Mouse (Mus musculus) cerebral cortex, adult 2 months (tissue): ENCODE results near the gene Gm28360.

Experiments
- WGBS: fragments of 180-500 bp; shearing (Covaris S2); methylation state at CpG from one replicate; pipeline ENCODE4 v1.1.7; 2018; 5-methylcytosine and 5-hydroxymethylcytosine counted together

The Gm28360 gene

DNA sequence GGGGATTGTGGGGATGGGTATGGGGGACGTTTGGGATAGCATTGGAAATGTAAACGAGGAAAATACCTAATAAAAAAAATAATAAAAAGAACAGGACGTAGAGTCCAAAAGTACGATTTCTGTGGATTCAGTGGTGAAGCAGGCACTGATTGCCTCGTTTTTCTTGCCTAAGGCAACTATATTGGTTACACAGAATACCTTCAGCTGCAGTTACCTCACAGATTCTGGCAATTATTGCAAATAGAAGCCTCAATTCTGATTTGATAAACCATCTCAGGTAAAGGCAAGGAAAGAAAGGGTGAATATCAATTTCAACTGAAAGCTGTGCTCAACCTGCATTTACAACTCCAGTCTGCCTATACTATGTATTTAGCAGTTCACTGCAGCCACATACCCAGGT, at the start of gene Gm28360:
Gm28360 (plus strand) TSS at position 301 of the 400 bp plus-strand sequence.
- 63% methylated on average over 5 of the region's 5 CpGs for WGBS

DNA sequence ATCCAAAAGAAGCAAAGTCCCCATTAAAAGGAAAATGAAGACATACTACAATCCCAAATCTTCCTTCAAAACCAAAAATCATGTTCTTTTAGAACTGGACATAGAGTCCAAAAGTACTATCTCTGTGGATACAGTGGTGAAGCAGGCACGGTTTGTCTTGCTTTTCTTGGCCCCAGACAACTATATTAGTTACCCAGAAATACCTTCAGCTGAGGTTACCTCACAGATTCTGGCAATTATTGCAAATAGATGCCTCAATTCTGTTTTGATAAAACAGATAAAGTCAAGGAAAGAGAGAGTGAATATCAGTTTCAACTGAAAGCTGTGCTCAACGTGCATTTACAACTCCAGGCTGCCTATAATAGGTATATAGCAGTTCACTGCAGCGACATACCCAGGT, 49.0 kb upstream of the Gm28360 start, which contains the start of gene B020011L13Rik:
B020011L13Rik (plus strand) TSS at position 301 of the 400 bp plus-strand sequence.
- 54% methylated on average over 3 of the region's 3 CpGs for WGBS

GRCm38 (mm10) chr1:117851718-117852117, 21.8 kb downstream of the Gm28360 start:
- 87% methylated on average over 3 of the region's 3 CpGs for WGBS
